Mouse (Mus musculus): ENCODE results near the gene Tnfsf9. TPM values are rescaled to one million over a fixed set of nuclear protein-coding genes. Genes with fewer than 3 reads are reported as not detected.

Gene Tnfsf9
- polyA plus RNA-seq, 1 experiment from 2014 or later, result 1.9 TPM

DNA sequence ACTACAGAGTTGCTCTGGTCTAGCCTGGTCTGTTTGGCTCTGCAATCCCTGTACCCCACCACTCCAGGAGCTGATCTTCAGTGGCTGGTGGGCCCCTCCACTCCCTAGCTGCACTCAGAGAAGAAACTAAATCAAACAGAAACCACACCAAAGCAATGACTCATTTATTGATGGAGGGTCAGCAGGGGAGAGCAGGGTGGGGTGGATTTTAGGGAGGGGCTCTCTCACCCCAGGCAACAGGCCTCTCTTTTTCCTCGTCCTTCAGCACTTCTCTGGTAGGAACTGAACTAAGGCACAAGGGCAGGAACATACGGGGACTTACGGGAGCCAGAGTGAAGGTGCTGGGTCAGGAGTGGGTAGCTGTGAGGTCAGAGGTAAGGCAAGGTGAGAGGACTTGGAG is 25.2 kb upstream of the Tnfsf9 start:
- Histone ChIP-seq H3K4me2 (ENCODE audit: low read length) (no peak overlapping the region), H3K27ac (replicated peaks in 1 of 2; ENCODE audit: control insufficient read depth in 1 of 2, insufficient read depth in 1 of 2, low read depth in 2 of 2, low read length in 2 of 2) (no peak overlapping the region), H3K27me3 (ENCODE audit: control insufficient read depth, insufficient read depth, low read length) (no peaks in the 10 kb centered on the region)

DNA sequence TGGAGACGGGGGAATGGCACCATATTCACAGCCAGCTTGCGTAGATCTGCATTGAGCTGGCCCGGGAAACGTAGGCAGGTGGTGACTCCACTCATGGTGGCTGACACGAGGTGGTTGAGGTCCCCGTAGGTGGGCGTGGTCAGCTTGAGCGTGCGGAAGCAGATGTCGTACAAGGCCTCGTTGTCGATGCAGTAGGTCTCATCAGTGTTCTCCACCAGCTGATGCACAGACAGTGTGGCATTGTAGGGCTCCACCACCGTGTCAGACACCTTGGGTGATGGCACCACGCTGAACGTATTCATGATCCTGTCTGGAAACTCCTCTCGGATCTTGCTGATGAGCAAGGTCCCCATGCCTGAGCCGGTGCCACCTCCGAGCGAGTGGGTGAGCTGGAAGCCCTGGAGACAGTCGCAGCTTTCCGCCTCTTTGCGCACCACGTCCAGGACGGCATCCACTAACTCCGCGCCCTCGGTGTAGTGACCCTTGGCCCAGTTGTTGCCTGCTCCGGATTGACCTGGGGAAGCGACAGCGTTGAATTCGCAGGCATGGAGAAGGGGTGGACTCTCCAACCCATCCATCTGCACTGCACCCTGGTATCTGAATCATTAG is 23.8 kb upstream of the Tnfsf9 start:
- Histone ChIP-seq H3K9ac (ENCODE audit: low read length) (no peak overlapping the region), H3K4me1 (ENCODE audit: control insufficient read depth in 2 of 2, insufficient read depth in 2 of 2, low read length in 2 of 2) (no peaks in the 10 kb centered on the region; a peak in 1 of 4 replicates), H3K4me3 (ENCODE audit: control insufficient read depth in 1 of 2, insufficient read depth in 1 of 2, low read depth in 1 of 2, low read length in 2 of 2) (no peak overlapping the region), H3K27ac (replicated peaks in 1 of 2; ENCODE audit: control insufficient read depth in 1 of 2, insufficient read depth in 1 of 2, low read depth in 2 of 2, low read length in 2 of 2) (no peak overlapping the region), H3K36me3 (ENCODE audit: control insufficient read depth, insufficient read depth, low read length) (no peaks in the 10 kb centered on the region), H3K27me3 (ENCODE audit: control insufficient read depth, insufficient read depth, low read length) (no peaks in the 10 kb centered on the region), H3K9me3 (ENCODE audit: control insufficient read depth, low read length) (no peaks in the 10 kb centered on the region), H3K4me2 (ENCODE audit: low read length) (no peak overlapping the region)
- 92% methylated on average over 31 of the region's 31 CpGs for WGBS
- no peak for ATAC-seq (ENCODE audit: insufficient number of reproducible peaks, insufficient read depth, low FRiP score, low read depth)

More for the DNA sequence above, 25.2 kb upstream of the Tnfsf9 start:
- Histone ChIP-seq H3K9ac (ENCODE audit: low read length) (no peak overlapping the region), H3K9me3 (ENCODE audit: control insufficient read depth, low read length) (no peaks in the 10 kb centered on the region), H3K36me3 (ENCODE audit: control insufficient read depth, insufficient read depth, low read length) (no peaks in the 10 kb centered on the region), H3K4me1 (ENCODE audit: control insufficient read depth in 2 of 2, insufficient read depth in 2 of 2, low read length in 2 of 2) (no peaks in the 10 kb centered on the region; a peak in 1 of 4 replicates), H3K4me3 (ENCODE audit: control insufficient read depth in 1 of 2, insufficient read depth in 1 of 2, low read depth in 1 of 2, low read length in 2 of 2) (no peak overlapping the region)
- no peak for ATAC-seq (ENCODE audit: insufficient number of reproducible peaks, insufficient read depth, low FRiP score, low read depth)
- 74% methylated on average over 3 of the region's 3 CpGs for WGBS

DNA sequence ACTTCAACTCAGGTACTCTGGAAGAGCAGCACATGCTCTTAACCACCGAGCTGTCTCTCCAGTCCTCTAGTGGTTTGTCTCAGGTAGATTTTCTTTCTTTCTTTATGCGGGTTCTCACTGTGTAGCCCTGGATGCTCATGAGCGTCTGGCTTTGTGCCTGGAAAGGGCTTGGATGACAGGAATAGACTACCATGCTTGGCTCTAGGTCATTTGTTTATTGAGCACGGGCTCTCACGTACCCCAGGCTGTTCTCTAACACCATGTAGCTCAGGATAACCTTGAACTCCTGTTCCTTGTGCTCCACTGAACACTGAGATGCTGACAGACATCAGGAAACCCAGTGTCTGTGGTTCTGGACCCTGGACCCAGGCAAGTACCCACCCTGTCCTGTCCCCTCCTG is 22.6 kb upstream of the Tnfsf9 start:
- H3K27ac ChIP-seq (replicated peaks in 1 of 2; ENCODE audit: control insufficient read depth in 1 of 2, insufficient read depth in 1 of 2, low read depth in 2 of 2, low read length in 2 of 2), result no peak overlapping the region
- H3K4me2 ChIP-seq (ENCODE audit: low read length), result no peak overlapping the region
- ATAC-seq (ENCODE audit: insufficient number of reproducible peaks, insufficient read depth, low FRiP score, low read depth), result no peak
- peaks cover 6 to 7% of the 10 kb centered on the region in 2 experiments for H3K4me1 ChIP-seq (ENCODE audit: control insufficient read depth in 2 of 2, insufficient read depth in 2 of 2, low read length in 2 of 2)
- H3K4me3 ChIP-seq (ENCODE audit: control insufficient read depth in 1 of 2, insufficient read depth in 1 of 2, low read depth in 1 of 2, low read length in 2 of 2), result no peak overlapping the region
- no peaks in the 10 kb centered on the region for H3K9me3 ChIP-seq (ENCODE audit: control insufficient read depth, low read length)
- no peak overlapping the region for H3K9ac ChIP-seq (ENCODE audit: low read length)
- 78% methylated on average over 5 of the region's 5 CpGs for WGBS
- peaks cover 6% of the 10 kb centered on the region for H3K27me3 ChIP-seq (ENCODE audit: control insufficient read depth, insufficient read depth, low read length)
- H3K36me3 ChIP-seq (ENCODE audit: control insufficient read depth, insufficient read depth, low read length), result no peaks in the 10 kb centered on the region

DNA sequence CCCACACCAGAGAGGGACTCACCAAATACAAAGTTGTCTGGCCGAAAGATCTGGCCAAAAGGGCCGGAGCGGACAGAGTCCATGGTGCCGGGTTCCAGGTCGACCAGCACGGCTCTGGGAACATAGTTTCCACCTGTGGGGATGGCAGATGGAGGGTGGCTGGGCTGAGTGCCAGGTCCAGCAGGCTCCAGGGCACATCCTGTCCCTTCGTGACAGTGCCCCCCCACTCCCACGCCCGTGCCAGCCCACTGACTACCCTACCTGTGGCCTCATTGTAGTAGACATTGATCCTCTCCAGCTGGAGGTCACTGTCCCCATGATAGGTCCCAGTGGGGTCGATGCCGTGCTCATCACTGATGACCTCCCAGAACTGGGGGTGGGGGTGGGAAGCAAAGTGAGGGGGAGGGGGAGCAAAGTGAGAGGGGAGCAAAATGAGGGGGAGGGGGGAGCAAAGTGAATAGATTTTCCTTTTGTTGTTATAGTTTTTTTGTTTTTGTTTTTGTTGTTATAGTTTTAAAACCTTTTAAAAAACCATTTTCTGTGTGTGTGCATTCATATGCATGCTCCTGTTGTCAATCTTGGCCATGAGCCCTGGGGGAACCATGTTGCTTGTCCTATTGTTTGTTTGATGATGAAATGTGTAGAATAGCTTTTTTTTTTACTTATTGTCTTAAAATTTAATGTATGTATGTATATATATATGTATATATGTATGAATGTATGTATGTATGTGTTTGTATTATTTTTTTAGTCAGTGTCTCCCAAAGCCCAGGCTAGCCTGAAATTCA is 19.0 kb upstream of the Tnfsf9 start:
- H3K27me3 ChIP-seq (ENCODE audit: control insufficient read depth, insufficient read depth, low read length), result peaks cover 17% of the 10 kb centered on the region
- peaks cover 6 to 7% of the 10 kb centered on the region in 2 experiments for H3K4me1 ChIP-seq (ENCODE audit: control insufficient read depth in 2 of 2, insufficient read depth in 2 of 2, low read length in 2 of 2)
- no peaks in the 10 kb centered on the region for H3K9me3 ChIP-seq (ENCODE audit: control insufficient read depth, low read length)
- H3K9ac ChIP-seq (ENCODE audit: low read length), result no peak overlapping the region
- H3K36me3 ChIP-seq (ENCODE audit: control insufficient read depth, insufficient read depth, low read length), result no peaks in the 10 kb centered on the region
- no peak overlapping the region for H3K4me3 ChIP-seq (ENCODE audit: control insufficient read depth in 1 of 2, insufficient read depth in 1 of 2, low read depth in 1 of 2, low read length in 2 of 2)
- no peak overlapping the region for H3K27ac ChIP-seq (replicated peaks in 1 of 2; ENCODE audit: control insufficient read depth in 1 of 2, insufficient read depth in 1 of 2, low read depth in 2 of 2, low read length in 2 of 2)
- 89% methylated on average over 11 of the region's 11 CpGs for WGBS
- no peak for ATAC-seq (ENCODE audit: insufficient number of reproducible peaks, insufficient read depth, low FRiP score, low read depth)
- H3K4me2 ChIP-seq (ENCODE audit: low read length), result no peak overlapping the region

DNA sequence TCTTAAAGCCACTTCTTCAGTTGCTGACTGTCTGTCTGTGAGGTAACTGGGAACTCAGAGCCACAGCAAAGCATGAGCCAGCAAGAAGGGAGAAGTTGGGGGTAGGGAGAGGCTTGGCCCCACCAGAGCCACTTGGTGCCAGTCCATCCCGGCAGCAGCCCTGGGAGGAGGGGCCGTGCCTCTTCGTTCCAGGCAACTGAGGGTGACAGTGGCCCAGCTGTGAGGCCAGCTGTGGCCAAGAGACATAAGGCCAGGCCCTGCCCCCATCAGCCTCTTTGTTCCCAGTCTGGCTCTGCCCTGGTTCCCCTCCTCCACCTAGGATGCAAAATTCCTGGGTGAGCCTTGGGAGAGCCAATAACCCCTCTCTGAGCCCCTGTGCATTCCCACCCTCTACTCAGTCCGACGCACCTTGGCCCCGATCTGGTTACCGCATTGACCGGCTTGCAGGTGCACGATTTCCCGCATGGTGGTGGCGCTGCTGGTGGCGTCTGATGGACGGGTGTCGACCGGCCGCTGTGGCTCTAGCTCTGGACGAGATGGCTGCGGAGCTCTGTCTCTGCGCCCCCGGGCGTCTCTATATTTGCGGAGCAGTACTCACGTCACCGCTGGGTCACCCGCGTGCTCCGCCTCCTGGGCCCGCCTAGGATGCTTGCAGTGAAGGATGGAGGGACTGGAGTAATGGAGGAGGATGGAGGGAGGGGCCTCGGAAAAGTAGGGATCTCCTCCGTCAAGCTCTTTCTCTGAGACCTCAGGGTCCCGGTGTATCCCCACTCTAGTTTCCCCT is 17.9 kb upstream of the Tnfsf9 start, which contains the start of gene Tubb4a:
TSS of gene Tubb4a (minus strand) at position 734 of the 784 bp plus-strand sequence.
- H3K4me2 ChIP-seq (ENCODE audit: low read length), result peak within 1 kb of the TSS; percentile 62
- no peaks in the 10 kb centered on the region for H3K36me3 ChIP-seq (ENCODE audit: control insufficient read depth, insufficient read depth, low read length)
- no peaks in the 10 kb centered on the region for H3K9me3 ChIP-seq (ENCODE audit: control insufficient read depth, low read length)
- H3K4me1 ChIP-seq (ENCODE audit: control insufficient read depth in 2 of 2, insufficient read depth in 2 of 2, low read length in 2 of 2), result peaks cover 6 to 7% of the 10 kb centered on the region in 2 experiments
- WGBS, result under 1% methylated on average over 31 of the region's 31 CpGs
- H3K4me3 ChIP-seq (ENCODE audit: control insufficient read depth in 1 of 2, insufficient read depth in 1 of 2, low read depth in 1 of 2, low read length in 2 of 2), result peak within 1 kb of the TSS; percentile 32 to 41
- H3K27ac ChIP-seq (replicated peaks in 1 of 2; ENCODE audit: control insufficient read depth in 1 of 2, insufficient read depth in 1 of 2, low read depth in 2 of 2, low read length in 2 of 2), result no peak within 1 kb of the TSS
- ATAC-seq (ENCODE audit: insufficient number of reproducible peaks, insufficient read depth, low FRiP score, low read depth), result no peak
- H3K9ac ChIP-seq (ENCODE audit: low read length), result peak within 1 kb of the TSS; percentile 18; the same call in 1 of the 2 replicates
- H3K27me3 ChIP-seq (ENCODE audit: control insufficient read depth, insufficient read depth, low read length), result peaks cover 17% of the 10 kb centered on the region

DNA sequence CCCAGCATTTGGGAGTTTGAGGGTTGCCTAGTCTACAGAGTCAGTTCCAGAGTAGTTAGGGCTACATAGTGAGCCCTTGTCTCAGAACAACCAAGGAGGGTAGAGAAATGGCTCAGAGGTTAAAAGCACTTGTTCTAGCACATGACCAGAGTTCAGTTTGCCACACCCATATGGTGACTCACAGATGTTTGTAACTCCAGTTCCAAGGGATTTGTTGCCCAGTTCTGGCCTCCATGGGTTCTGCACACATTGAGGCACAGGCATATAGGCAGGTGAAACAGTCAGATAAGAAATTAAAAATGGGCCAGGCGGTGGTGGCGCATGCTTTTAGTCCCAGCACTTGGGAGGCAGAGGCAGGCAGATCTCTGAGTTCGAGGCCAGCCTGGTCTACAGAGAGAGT is 10.9 kb upstream of the Tnfsf9 start:
- H3K9me3 ChIP-seq (ENCODE audit: control insufficient read depth, low read length), result no peaks in the 10 kb centered on the region
- peaks cover 9% of the 10 kb centered on the region; the same call in 1 of the 2 replicates for H3K27me3 ChIP-seq (ENCODE audit: control insufficient read depth, insufficient read depth, low read length)
- 83% methylated on average over 3 of the region's 3 CpGs for WGBS
- H3K4me2 ChIP-seq (ENCODE audit: low read length), result no peak overlapping the region
- H3K9ac ChIP-seq (ENCODE audit: low read length), result no peak overlapping the region
- no peak overlapping the region for H3K27ac ChIP-seq (replicated peaks in 1 of 2; ENCODE audit: control insufficient read depth in 1 of 2, insufficient read depth in 1 of 2, low read depth in 2 of 2, low read length in 2 of 2)
- no peaks in the 10 kb centered on the region for H3K36me3 ChIP-seq (ENCODE audit: control insufficient read depth, insufficient read depth, low read length)
- H3K4me1 ChIP-seq (ENCODE audit: control insufficient read depth in 2 of 2, insufficient read depth in 2 of 2, low read length in 2 of 2), result peaks cover 0 to 4% of the 10 kb centered on the region in 2 experiments; a peak in 1 of 4 replicates
- H3K4me3 ChIP-seq (ENCODE audit: control insufficient read depth in 1 of 2, insufficient read depth in 1 of 2, low read depth in 1 of 2, low read length in 2 of 2), result no peak overlapping the region
- no peak for ATAC-seq (ENCODE audit: insufficient number of reproducible peaks, insufficient read depth, low FRiP score, low read depth)

DNA sequence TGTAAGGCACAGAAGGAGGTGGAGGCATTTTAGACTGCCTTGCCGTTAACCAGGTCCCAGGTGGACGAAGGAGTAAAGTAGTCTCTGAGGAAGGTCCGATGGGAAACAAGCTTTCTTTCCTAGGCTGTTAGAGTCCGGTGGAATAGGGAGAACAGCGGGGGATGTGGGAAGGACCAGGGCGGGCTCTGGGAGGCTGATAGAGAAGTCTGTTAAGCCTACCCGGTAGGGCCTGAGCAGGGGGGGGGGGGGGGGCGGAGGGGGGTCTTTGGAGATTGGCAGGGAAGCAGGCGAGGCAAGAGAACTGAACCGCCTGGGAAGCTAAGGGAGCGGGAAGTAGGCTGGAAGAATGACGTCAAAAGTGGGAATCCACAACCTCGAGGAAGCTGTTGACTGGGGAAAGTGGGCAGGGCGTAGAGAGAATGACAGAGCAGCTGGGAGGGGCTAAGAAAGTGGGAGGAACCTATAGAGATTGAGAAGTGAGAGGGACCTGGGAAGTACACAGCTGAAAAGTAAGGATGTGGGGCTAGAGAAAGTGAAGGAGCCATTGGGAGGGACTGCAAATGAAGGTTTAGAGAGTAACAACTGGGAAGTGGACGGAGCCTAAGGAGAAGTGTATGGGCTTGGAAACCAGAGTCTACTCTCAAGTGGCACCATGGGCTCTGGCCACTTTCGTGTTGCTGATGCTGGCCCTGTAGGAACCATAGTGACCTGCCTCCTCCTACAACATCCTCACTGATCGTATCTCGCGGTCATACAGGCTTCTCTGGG is 9.1 kb upstream of the Tnfsf9 start:
- peaks cover 0 to 4% of the 10 kb centered on the region in 2 experiments; a peak in 1 of 4 replicates for H3K4me1 ChIP-seq (ENCODE audit: control insufficient read depth in 2 of 2, insufficient read depth in 2 of 2, low read length in 2 of 2)
- ATAC-seq (ENCODE audit: insufficient number of reproducible peaks, insufficient read depth, low FRiP score, low read depth), result peak; percentile 58
- H3K9ac ChIP-seq (ENCODE audit: low read length), result no peak overlapping the region
- peaks cover 9% of the 10 kb centered on the region; the same call in 1 of the 2 replicates for H3K27me3 ChIP-seq (ENCODE audit: control insufficient read depth, insufficient read depth, low read length)
- H3K9me3 ChIP-seq (ENCODE audit: control insufficient read depth, low read length), result no peaks in the 10 kb centered on the region
- H3K4me2 ChIP-seq (ENCODE audit: low read length), result peak overlapping the region; percentile 32
- under 1% methylated on average over 18 of the region's 19 CpGs for WGBS
- H3K4me3 ChIP-seq (ENCODE audit: control insufficient read depth in 1 of 2, insufficient read depth in 1 of 2, low read depth in 1 of 2, low read length in 2 of 2), result peak overlapping the region in 1 of 2 experiments; percentile 17; a peak in 3 of 4 replicates
- no peaks in the 10 kb centered on the region for H3K36me3 ChIP-seq (ENCODE audit: control insufficient read depth, insufficient read depth, low read length)
- H3K27ac ChIP-seq (replicated peaks in 1 of 2; ENCODE audit: control insufficient read depth in 1 of 2, insufficient read depth in 1 of 2, low read depth in 2 of 2, low read length in 2 of 2), result no peak overlapping the region
